Mouse (Mus musculus) left cerebral cortex, adult 9 months (tissue): ENCODE results near the gene Phf24.
"Not testable (repeated sequence)": the region's sequence is repeated elsewhere in the genome, so short reads cannot be mapped to it uniquely, and the experiment has no call there.

Experiments
- DNase-seq, 2 experiments: peaks; one replicate each; pipeline ENCODE4 v3.0.0; 2022; ENCODE audit warnings: low spot score in 2 of 2

Phf24 gene

GRCm38 (mm10) chr4:42950065-42950558, 33.7 kb downstream of the Phf24 start:
- peak in 1 of 2 experiments; percentile 88 for DNase-seq

- DNase-seq, result peak in 1 of 2 experiments; percentile 30
Observed at GRCm38 (mm10) chr4:42951206-42952195, 35.0 kb downstream of the Phf24 start.

- DNase-seq, result no peak
Observed at GRCm38 (mm10) chr4:42952563-42952962, 36.1 kb downstream of the Phf24 start.

- peak in 1 of 2 experiments; percentile 50 for DNase-seq
Observed at GRCm38 (mm10) chr4:42953435-42954094, 37.1 kb downstream of the Phf24 start.

- peak in 1 of 2 experiments; percentile 88 for DNase-seq
Observed at GRCm38 (mm10) chr4:42954297-42954696, 37.8 kb downstream of the Phf24 start.

DNA sequence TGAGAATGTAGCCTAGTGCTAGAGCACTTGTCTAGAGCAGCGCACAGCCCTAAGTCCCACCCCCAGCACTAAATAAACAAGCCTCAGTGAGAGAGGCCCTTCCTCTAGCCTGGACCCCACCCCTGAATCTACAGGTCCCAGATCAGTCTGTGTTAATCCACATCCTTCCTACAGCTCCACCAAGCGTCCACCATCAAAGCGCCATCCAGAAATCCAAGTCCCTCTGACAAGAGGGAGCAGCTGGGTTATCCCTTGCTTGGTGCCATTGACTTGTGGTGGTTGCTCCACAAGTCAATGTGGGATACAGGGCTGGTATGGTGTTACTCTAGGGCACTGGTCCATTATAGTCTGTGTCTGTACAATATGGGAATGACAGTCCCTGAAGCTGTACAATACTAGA, 38.7 kb downstream of the Phf24 start:
- DNase-seq, result no peak

GRCm38 (mm10) chr4:42956581-42956980, 40.1 kb downstream of the Phf24 start:
- no peak for DNase-seq

DNA sequence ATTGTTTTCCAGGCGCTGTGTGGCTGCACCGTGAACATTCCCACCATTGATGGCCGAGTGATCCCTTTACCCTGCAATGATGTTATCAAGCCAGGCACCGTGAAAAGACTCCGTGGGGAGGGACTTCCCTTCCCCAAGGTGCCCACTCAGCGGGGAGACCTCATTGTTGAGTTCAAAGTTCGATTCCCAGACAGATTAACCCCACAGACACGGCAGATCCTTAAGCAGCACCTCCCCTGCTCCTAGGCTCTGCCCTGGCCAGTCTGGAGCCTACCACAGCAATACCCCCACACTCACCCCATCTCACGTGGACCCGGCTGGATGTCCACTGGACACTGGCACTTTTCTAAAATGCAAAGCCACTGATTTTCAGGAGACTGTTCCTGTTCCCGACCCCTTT, 40.8 kb downstream of the Phf24 start:
- DNase-seq, result no peak

GRCm38 (mm10) chr4:42957979-42958378, 41.5 kb downstream of the Phf24 start:
- no peak for DNase-seq

DNA sequence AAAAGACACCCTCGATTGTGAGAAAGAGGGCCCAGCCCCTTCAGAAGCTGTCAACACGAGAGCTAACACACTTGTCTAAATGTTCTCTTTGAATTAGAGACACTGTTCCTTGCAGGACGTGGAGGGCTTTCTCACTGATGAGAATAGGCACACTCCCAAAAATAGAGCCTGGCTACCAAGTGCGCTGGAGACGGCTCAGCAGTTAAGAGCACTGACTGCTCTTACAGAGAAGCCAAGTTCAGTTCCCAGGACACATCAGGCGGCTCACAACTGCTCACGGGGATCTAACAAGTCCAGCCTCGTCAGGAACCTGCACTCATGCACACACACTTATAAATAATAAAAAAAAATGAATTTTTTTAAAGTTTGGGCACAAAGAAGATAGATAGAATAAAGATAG, 42.5 kb downstream of the Phf24 start:
- DNase-seq, result no peak

- DNase-seq, result no peak
Observed at GRCm38 (mm10) chr4:42959382-42959781, 42.9 kb downstream of the Phf24 start.

- DNase-seq, result peak in 1 of 2 experiments; percentile 79
Observed at GRCm38 (mm10) chr4:42961592-42961991, 45.1 kb downstream of the Phf24 start.

GRCm38 (mm10) chr4:42963480-42963879, 47.0 kb downstream of the Phf24 start:
- DNase-seq, result no peak

- DNase-seq, result peak in 1 of 2 experiments; percentile 72
Observed at GRCm38 (mm10) chr4:42965039-42965719, 48.7 kb downstream of the Phf24 start.

GRCm38 (mm10) chr4:42969304-42969703, 52.8 kb downstream of the Phf24 start, which contains the start of gene 1700022I11Rik:
Gene 1700022I11Rik (plus strand): TSS chr4:42969604.
- DNase-seq, result no peak

- no peak for DNase-seq
Observed at GRCm38 (mm10) chr4:42972952-42973351, 56.5 kb downstream of the Phf24 start.

DNA sequence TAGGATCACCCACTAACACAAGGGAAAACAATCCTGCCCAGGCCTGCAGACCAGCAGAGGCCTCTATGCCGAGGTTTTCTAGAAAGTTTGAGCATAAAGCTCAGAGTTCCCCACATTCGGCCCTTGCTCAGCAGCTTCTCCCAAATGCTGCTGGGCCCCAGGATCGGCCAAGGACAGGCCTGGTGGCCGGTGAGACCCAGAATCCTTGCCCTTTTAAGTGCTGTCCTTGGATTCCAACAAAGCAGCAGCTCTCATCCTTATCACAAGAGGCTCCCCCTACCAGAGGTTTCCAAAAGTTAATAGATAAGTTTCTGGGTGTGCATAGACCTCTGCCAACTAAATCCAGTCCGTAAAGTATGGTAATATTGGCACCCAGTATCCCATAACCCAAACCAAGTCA, 57.4 kb downstream of the Phf24 start:
- no peak for DNase-seq

- no peak for DNase-seq
Observed at GRCm38 (mm10) chr4:42978062-42978461, 61.6 kb downstream of the Phf24 start.

DNA sequence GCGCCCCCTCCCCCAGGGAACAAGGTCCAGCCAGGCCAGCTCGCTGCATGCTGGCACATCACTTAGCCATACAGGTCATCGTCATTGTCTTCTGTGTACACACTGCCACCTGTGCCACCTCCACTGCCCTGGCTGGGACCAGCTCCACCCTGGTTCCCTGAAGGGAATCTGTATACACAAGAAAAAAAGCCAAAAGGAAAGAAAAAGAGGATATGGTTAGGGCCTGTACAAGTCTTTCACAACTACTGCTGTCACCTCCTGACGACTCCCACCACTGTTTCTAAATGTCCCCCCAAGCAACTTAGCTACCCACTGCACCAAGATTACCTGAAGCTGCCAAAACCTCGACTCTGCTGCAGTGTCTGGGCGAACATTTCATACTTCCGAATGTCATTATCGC, 64.0 kb downstream of the Phf24 start:
- not testable (repeated sequence) for DNase-seq

GRCm38 (mm10) chr4:42988296-42988695, 71.8 kb downstream of the Phf24 start:
- DNase-seq, result no peak
